In genomic region chr16:52061015-52061481, GRCm38 (mm10) we compare ENCODE assay signal across 9 mouse cellular contexts. TPM values are rescaled to one million over a fixed set of nuclear protein-coding genes. Genes with fewer than 3 reads are reported as not detected.
DNase-seq lines count a peak whose midpoint lies in the region; ATAC-seq and TF ChIP-seq lines count a peak whose summit lies in the region.
"Had no signal": no experiment of that assay in that cellular context is flagged by ENCODE, and none has a peak within 500 bp of the region (broad histone marks: within the 10 kb centered on the region; RNA-seq: fewer than 3 reads in every experiment).

No protein-coding gene starts in this region.

- H3K4me2 ChIP-seq in liver, embryonic 16.5 days (ENCODE audit: low read depth, low read length), result 0 out of 2 replicates have a peak overlapping the region, but pooled peaks have one; percentile 17
- H3K4me2 ChIP-seq in midbrain, postnatal 0 days (ENCODE audit: low read depth, low read length, poor library complexity, severe bottlenecking), result no peak overlapping the region
- H3K4me2 ChIP-seq: limb, embryonic 12.5 days had no signal

- no peaks in the 10 kb centered on the region for H3K9me3 ChIP-seq in heart, embryonic 10.5 days
- H3K9me3 ChIP-seq in liver, embryonic 16.5 days (replicated peaks; ENCODE audit: control insufficient read depth, low read length), result no peaks in the 10 kb centered on the region
- H3K9me3 ChIP-seq in midbrain, postnatal 0 days (ENCODE audit: low read length), result no peaks in the 10 kb centered on the region
- H3K9me3 ChIP-seq: limb, embryonic 12.5 days had no signal

- peak; percentile 59 for ATAC-seq in liver, embryonic 16.5 days (ENCODE audit: low read depth)
- ATAC-seq in midbrain, postnatal 0 days (ENCODE audit: low FRiP score), result no peak

- H3K27me3 ChIP-seq in heart, embryonic 10.5 days (ENCODE audit: insufficient read depth, poor library complexity, severe bottlenecking), result no peaks in the 10 kb centered on the region
- H3K27me3 ChIP-seq in liver, embryonic 16.5 days (ENCODE audit: control insufficient read depth, insufficient read depth, low read depth, low read length), result no peaks in the 10 kb centered on the region
- H3K27me3 ChIP-seq in midbrain, postnatal 0 days (ENCODE audit: insufficient read depth, low read length), result no peaks in the 10 kb centered on the region
- H3K27me3 ChIP-seq: limb, embryonic 12.5 days had no signal

- TF ChIP-seq CTCF in midbrain, postnatal 0 days (IDR thresholded peaks at IDR 0.05), result no peak

- DNase-seq in heart, embryonic 10.5 days (ENCODE audit: low spot score), result no peak
- DNase-seq in heart, postnatal 4 days, result no peak
- DNase-seq in A20 (ENCODE audit: low read depth, low spot score), result peak; percentile 84
- peak; percentile 29 for DNase-seq in c-Kit-positive CD71-negative TER-119-negative erythroid progenitor cells, embryonic 14.5 days (ENCODE audit: low read depth)
- DNase-seq in midbrain, postnatal 0 days (ENCODE audit: low spot score), result no peak
- DNase-seq in gastrocnemius, postnatal 4 days (ENCODE audit: low spot score in 2 of 2), result no peak
- no peak for DNase-seq in cerebellum, adult 11 months

- no peak overlapping the region for H3K4me3 ChIP-seq in heart, embryonic 10.5 days
- H3K4me3 ChIP-seq in liver, embryonic 16.5 days (ENCODE audit: low read depth, low read length), result no peak overlapping the region
- no peak overlapping the region for H3K4me3 ChIP-seq in midbrain, postnatal 0 days (ENCODE audit: low read depth, low read length)
- H3K4me3 ChIP-seq: limb, embryonic 12.5 days had no signal

- peak overlapping the region; percentile 69 for H3K27ac ChIP-seq in heart, embryonic 10.5 days
- H3K27ac ChIP-seq in liver, embryonic 16.5 days (ENCODE audit: low read length), result peak overlapping the region; percentile 9
- no peak overlapping the region for H3K27ac ChIP-seq in midbrain, postnatal 0 days (ENCODE audit: low read depth, low read length)
- H3K27ac ChIP-seq: limb, embryonic 12.5 days had no signal

- 51% methylated on average over 4 of the region's 4 CpGs for WGBS in heart, embryonic 10.5 days
- WGBS in liver, embryonic 16.5 days (ENCODE audit: insufficient replicate concordance), result 12% methylated on average over 4 of the region's 4 CpGs
- WGBS in midbrain, postnatal 0 days, result 67% methylated on average over 4 of the region's 4 CpGs

- peaks cover 69% of the 10 kb centered on the region for H3K4me1 ChIP-seq in heart, embryonic 10.5 days
- peaks cover 31% of the 10 kb centered on the region for H3K4me1 ChIP-seq in liver, embryonic 16.5 days (ENCODE audit: control insufficient read depth, low read depth, low read length)
- peaks cover 3% of the 10 kb centered on the region; the same call in 1 of the 2 replicates for H3K4me1 ChIP-seq in midbrain, postnatal 0 days (ENCODE audit: insufficient read depth, low read length)

- H3K36me3 ChIP-seq in heart, embryonic 10.5 days, result no peaks in the 10 kb centered on the region
- H3K36me3 ChIP-seq in liver, embryonic 16.5 days (ENCODE audit: control insufficient read depth, insufficient read depth), result no peaks in the 10 kb centered on the region
- H3K36me3 ChIP-seq in midbrain, postnatal 0 days (ENCODE audit: insufficient read depth, low read length), result no peaks in the 10 kb centered on the region
- H3K36me3 ChIP-seq: limb, embryonic 12.5 days had no signal

- H3K9ac ChIP-seq in liver, embryonic 16.5 days (ENCODE audit: low read depth, low read length), result no peak overlapping the region
- no peak overlapping the region for H3K9ac ChIP-seq in midbrain, postnatal 0 days (replicated peaks; ENCODE audit: low read length, poor library complexity, severe bottlenecking)
- H3K9ac ChIP-seq: limb, embryonic 12.5 days had no signal

RNA-seq across cellular contexts. Expression of gene Cblb, which starts 30.0 kb away (rescaled TPM):
- 15.5 and 16.1 TPM in 2 replicates for polyA plus RNA-seq in heart, embryonic 10.5 days (2016; fragmentation: Nextera tagmentation; extraction: Ambion mirVana)
- total RNA-seq in heart, postnatal 4 days (2021), result 10 to 100 TPM; 15.4 to 17.2 TPM
- polyA plus RNA-seq in liver, embryonic 16.5 days (2015; fragmentation: Nextera tagmentation; extraction: Ambion mirVana), result 1.8 and 2.6 TPM in 2 replicates
- 12.0 and 12.6 TPM in 2 replicates for total RNA-seq in midbrain, postnatal 0 days (2014; rRNA removed)
- 4.1 and 4.5 TPM in 2 replicates for polyA plus RNA-seq in midbrain, postnatal 0 days (2015; fragmentation: Nextera tagmentation; extraction: Ambion mirVana)
- 10 to 100 TPM; 28.2 to 28.7 TPM for total RNA-seq in gastrocnemius, postnatal 4 days (2021)

Comparison
In these comparisons a context has a peak if more than half of its experiments do, and no peak if none do; other contexts are left out.
1. DNase-seq: peak in A20 (single experiment) and c-Kit-positive CD71-negative TER-119-negative erythroid progenitor cells, embryonic 14.5 days (single experiment); none in heart, embryonic 10.5 days (single experiment), heart, postnatal 4 days (single experiment), midbrain, postnatal 0 days (single experiment), gastrocnemius, postnatal 4 days (0 of 2) and cerebellum, adult 11 months (single experiment).